Mouse (Mus musculus) kidney, adult 18-20 months (tissue): ENCODE measurements around the gene Spata19.

Experiments used
- DNase-seq: peaks from one replicate; pipeline ENCODE4 v3.0.0; 2021

Spata19 gene

DNA sequence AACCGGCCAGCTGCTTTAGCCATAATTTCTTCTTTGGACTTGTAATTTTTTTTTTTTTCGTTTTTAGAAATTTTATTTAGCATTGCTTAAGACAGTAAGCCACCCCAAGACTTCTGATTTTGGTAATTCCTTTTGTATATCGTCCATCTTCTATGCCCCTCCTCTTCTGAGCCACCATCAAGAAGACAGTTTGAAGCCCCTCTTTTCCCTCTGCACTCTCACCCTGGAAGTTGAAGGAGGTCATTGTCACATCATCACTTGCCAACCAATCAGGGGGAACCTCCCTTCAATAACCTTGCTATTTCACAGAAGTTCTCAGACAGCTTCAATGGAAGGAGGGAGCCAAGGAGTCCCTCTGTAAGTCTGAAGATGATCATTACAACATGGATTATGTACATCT is at the start of gene Spata19:
TSS of gene Spata19 (plus strand) at position 301 of the 400 bp plus-strand sequence.
- DNase-seq: no peak

DNA sequence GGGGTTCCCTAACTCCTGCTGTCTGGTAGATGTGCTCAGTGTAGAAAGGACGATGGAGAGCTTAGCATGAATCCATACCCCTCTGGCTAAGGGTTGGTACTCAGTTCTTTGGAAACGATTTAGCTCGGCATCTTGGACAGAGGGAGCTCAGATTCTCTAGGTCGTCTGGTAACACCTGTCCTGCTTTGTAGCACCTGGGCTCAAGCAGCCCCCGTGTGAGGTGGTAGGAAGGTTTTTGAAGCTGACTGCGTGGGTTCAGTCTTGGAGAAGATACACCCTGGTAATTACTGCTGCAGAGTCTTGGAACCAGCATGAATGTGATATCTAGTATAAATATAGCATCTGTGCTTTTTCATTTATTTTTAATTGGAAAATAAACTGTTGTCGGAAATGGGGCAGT is 43.5 kb upstream of the Spata19 start:
- no peak for DNase-seq

- no peak for DNase-seq
Observed at GRCm38 (mm10) chr9:27357893-27358292, 38.7 kb upstream of the Spata19 start.

DNA sequence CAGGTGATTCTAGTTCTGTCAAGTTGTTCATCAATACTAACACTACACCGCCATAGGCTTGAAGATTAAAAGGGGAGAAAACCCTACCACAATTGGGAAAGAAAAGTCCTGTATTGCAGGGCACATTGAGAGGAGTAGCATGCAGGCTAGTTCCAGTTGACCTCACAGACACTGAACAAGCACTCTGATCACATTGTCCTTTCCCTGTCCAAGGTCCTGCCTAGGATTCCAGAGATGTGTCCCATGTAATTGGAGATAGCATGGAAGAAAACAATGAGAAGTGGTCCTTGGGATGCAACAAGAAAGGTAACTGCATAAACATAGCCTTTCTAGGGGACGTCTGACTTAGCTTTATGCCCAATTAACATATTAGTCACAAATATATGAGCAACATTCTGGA is 29.4 kb upstream of the Spata19 start:
- no peak for DNase-seq

DNA sequence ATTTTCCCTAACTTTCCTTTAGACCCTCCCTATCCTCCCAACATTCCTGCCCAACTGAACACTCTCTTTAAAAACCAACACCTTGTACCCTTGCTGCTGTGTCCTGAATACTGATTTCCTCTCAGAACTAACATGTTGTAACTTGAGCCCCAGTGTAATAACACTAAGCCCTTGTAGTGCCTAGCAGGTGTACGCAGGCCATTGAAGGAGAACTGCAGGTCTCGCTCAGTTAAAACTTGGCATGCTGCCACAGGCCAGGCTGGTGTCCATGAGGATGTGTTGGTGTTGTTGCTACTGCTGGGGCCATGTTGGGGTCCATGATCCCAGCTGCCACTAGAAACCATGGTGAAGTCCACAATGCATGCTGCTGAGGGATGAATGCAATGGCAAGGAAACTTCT is 27.5 kb upstream of the Spata19 start:
- DNase-seq: no peak

DNA sequence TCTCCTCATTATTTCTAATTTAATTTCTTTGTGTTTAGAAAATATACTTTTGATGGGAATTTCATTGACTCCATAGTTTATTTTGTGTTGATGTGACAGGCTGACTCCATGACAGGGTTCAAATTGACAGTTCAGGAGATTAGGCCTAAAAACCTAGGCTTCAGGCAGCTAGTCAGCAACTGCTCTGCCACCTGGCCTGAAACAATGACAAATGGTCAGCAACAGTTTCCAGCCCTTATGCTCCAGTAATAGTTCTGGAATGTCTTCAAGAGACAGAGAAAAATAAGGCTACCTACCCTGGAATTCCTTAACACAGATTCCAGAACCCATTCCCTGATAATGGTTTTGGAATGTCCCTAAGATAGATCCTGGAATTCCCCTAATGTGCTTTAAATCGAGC is 20.9 kb upstream of the Spata19 start:
- no peak for DNase-seq

GRCm38 (mm10) chr9:27386951-27387350 is 9.6 kb upstream of the Spata19 start:
- DNase-seq: no peak

DNA sequence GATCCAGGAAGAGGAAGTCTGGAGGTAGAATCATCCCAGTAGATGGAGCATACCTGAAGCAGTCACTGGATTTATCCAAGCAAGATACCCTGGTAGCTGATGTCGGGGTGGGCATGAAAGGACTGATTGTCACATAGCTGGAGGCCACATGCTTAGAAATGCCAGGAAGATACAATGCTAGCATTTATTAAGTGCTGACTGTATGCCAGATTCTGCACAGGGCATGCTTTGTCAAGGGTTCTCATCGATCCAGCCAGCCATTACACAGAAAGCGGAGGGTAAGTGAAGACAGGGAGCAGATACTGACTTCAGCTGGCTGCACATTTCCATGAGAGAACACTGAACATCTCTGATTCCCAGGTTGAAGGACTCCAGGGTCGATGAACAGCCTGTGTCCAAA is 4.6 kb downstream of the Spata19 start:
- no peak for DNase-seq

GRCm38 (mm10) chr9:27409733-27410132 is 13.1 kb downstream of the Spata19 start:
- DNase-seq: no peak

GRCm38 (mm10) chr9:27414058-27414460 is 17.5 kb downstream of the Spata19 start:
- DNase-seq: peak; percentile 57

DNA sequence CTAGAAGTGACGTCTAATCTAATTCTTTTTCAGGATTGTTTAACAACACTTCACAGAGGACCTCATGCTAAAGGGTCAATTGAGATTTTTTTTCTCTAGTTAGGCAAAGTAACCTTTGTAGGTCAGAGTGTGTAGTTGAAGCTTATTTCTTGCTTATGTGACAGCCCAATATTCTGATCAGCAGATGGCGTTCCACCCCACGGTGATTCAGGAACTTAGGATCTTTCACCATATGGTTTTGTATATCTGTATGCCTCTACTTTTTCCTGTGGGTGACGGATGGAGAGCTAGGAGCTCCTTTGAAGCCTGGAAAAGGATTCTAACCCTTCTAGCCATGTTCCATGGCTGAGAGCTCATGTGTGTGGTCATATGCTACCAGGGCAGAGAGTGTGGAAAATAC is 27.9 kb downstream of the Spata19 start:
- no peak for DNase-seq

DNA sequence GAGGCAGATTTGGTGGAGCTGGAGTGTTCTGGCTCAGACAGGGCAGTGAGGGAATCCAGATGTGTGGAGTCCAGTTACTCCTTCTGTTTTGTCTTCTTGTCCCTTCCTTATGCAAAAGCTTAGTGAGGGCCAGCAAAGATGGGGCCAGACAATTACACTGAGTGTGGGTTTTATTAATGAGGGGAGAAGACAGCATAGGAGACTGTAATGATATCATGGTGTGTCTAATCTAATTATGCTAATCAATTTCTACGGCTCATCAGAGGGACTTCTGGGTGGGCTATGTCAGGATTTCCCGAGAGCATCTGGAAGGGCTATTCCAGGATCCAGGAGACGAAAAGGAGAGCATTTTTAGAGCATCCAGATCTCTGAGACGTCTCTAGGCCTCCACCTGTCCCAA is 32.0 kb downstream of the Spata19 start:
- DNase-seq: no peak

GRCm38 (mm10) chr9:27433301-27433700 is 36.7 kb downstream of the Spata19 start:
- no peak for DNase-seq

DNA sequence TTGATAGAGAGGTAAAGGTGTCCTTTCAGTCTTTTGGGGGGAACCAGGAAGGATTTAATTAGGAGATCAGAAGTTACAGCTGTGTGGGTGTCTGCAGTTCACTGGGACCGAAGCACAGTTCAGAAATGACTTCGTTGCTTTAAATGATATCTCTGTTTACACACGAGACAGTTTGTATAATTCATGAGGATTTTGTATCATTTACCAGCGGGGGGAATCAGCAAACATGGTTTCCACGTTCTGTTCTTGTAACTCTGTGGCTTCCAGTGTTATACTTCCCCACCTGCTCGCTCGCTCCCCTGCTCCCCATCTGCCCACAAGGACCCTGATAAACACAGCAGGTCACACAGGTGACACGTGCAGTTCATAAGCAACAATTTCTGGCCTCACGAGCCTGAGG is 39.3 kb downstream of the Spata19 start:
- no peak for DNase-seq

GRCm38 (mm10) chr9:27437391-27438061 is 40.9 kb downstream of the Spata19 start:
- no peak for DNase-seq

- no peak for DNase-seq
Observed at GRCm38 (mm10) chr9:27449780-27450422, 53.3 kb downstream of the Spata19 start.
